Mouse (Mus musculus): ENCODE results near the gene Klhdc4. TPM values are rescaled to one million over a fixed set of nuclear protein-coding genes. Genes with fewer than 3 reads are reported as not detected.

The Klhdc4 gene
- total RNA-seq, 2 experiments from 2014 or later, result 33.2 to 38.3 TPM

DNA sequence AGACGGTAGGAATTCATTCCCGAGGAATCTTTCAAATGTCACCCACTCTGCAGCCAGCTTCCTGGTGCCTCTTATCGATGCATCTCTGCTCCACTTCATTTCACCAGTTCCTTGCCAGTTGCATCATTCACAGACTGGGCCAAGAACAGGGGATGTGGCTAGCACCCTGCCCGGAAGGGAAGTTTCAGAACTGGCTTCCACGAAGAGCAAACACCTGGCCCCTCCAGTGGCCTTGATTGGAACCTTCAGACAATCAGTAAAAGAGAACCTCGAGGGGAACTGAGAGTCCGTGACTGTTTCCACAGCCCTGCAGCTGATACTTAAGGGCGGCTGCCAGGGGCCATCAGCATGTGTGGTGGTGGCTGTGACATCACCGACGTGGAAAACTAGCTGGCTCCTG is 19.1 kb upstream of the Klhdc4 start:
- Histone ChIP-seq H3K4me3 (no peak overlapping the region), H3K27ac (no peak overlapping the region)
- DNase-seq (ENCODE audit: extremely low spot score in 1 of 2, low spot score in 2 of 2), result no peak
- no peak for TF ChIP-seq CTCF (IDR thresholded peaks at IDR 0.05)
- intact Hi-C loops (cut with DNase I), result loop anchor here (10.0 kb wide), 1 partner anchor 416 kb away; no protein-coding TSS in a partner anchor

- no peak overlapping the region for H3K27ac ChIP-seq
- no peak for TF ChIP-seq CTCF (IDR thresholded peaks at IDR 0.05)
- DNase-seq (ENCODE audit: extremely low spot score in 1 of 2, low spot score in 2 of 2), result no peak
- intact Hi-C loops (cut with DNase I), result loop anchor here (10.0 kb wide), 1 partner anchor 417 kb away; no protein-coding TSS in a partner anchor
- H3K4me3 ChIP-seq, result no peak overlapping the region
Observed at GRCm38 (mm10) chr8:121847987-121848386, 18.6 kb upstream of the Klhdc4 start.

GRCm38 (mm10) chr8:121847261-121847822 is 18.0 kb upstream of the Klhdc4 start:
- no peak overlapping the region for H3K4me3 ChIP-seq
- no peak for TF ChIP-seq CTCF (IDR thresholded peaks at IDR 0.05)
- intact Hi-C loops (cut with DNase I), result loop anchor here (10.0 kb wide), 1 partner anchor 417 kb away; no protein-coding TSS in a partner anchor

GRCm38 (mm10) chr8:121846815-121847214 is 17.4 kb upstream of the Klhdc4 start:
- no peak overlapping the region for H3K27ac ChIP-seq
- DNase-seq (ENCODE audit: extremely low spot score in 1 of 2, low spot score in 2 of 2), result no peak
- intact Hi-C loops (cut with DNase I), result loop anchor here (10.0 kb wide), 1 partner anchor 418 kb away; no protein-coding TSS in a partner anchor
- TF ChIP-seq CTCF (IDR thresholded peaks at IDR 0.05), result no peak
- H3K4me3 ChIP-seq, result no peak overlapping the region

More at GRCm38 (mm10) chr8:121847261-121847822, 18.0 kb upstream of the Klhdc4 start:
- H3K27ac ChIP-seq, result no peak overlapping the region
- no peak for DNase-seq (ENCODE audit: extremely low spot score in 1 of 2, low spot score in 2 of 2)

- TF ChIP-seq CTCF (IDR thresholded peaks at IDR 0.05), result no peak
- DNase-seq (ENCODE audit: extremely low spot score in 1 of 2, low spot score in 2 of 2), result no peak
- Histone ChIP-seq H3K27ac (no peak overlapping the region), H3K4me3 (no peak overlapping the region)
- intact Hi-C loops (cut with DNase I), result loop anchor here (10.0 kb wide), 1 partner anchor 420 kb away; no protein-coding TSS in a partner anchor
Observed at GRCm38 (mm10) chr8:121844765-121845164, 15.4 kb upstream of the Klhdc4 start.

- intact Hi-C loops (cut with DNase I), result loop anchor here (10.0 kb wide), 1 partner anchor 422 kb away; no protein-coding TSS in a partner anchor
- TF ChIP-seq CTCF (IDR thresholded peaks at IDR 0.05), result no peak
- H3K4me3 ChIP-seq, result no peak overlapping the region
- no peak overlapping the region for H3K27ac ChIP-seq
- no peak for DNase-seq (ENCODE audit: extremely low spot score in 1 of 2, low spot score in 2 of 2)
Observed at GRCm38 (mm10) chr8:121843184-121843733, 13.9 kb upstream of the Klhdc4 start.

GRCm38 (mm10) chr8:121842064-121842955 is 12.9 kb upstream of the Klhdc4 start:
- intact Hi-C loops (cut with DNase I), result loop anchor here (10.0 kb wide), 1 partner anchor 422 kb away; no protein-coding TSS in a partner anchor
- DNase-seq (ENCODE audit: extremely low spot score in 1 of 2, low spot score in 2 of 2), result no peak
- Histone ChIP-seq H3K27ac (no peak overlapping the region), H3K4me3 (no peak overlapping the region)
- no peak for TF ChIP-seq CTCF (IDR thresholded peaks at IDR 0.05)

GRCm38 (mm10) chr8:121841242-121841641 is 11.9 kb upstream of the Klhdc4 start:
- intact Hi-C loops (cut with DNase I), result loop anchor here (10.0 kb wide), 1 partner anchor 424 kb away; no protein-coding TSS in a partner anchor
- peak; percentile 79 for TF ChIP-seq CTCF (IDR thresholded peaks at IDR 0.05)
- H3K27ac ChIP-seq, result no peak overlapping the region

GRCm38 (mm10) chr8:121832503-121832902 is 3.1 kb upstream of the Klhdc4 start:
- H3K4me3 ChIP-seq, result no peak overlapping the region
- DNase-seq (ENCODE audit: extremely low spot score in 1 of 2, low spot score in 2 of 2), result peak; percentile 70 to 76
- peak; percentile 75 for TF ChIP-seq CTCF (IDR thresholded peaks at IDR 0.05)
- intact Hi-C loops (cut with DNase I), result loop anchor here (5.0 kb wide), 3 partner anchors 115 to 230 kb away; no protein-coding TSS in a partner anchor
- H3K27ac ChIP-seq, result no peak overlapping the region

More at GRCm38 (mm10) chr8:121841242-121841641, 11.9 kb upstream of the Klhdc4 start:
- peak; percentile 58 to 83 for DNase-seq (ENCODE audit: extremely low spot score in 1 of 2, low spot score in 2 of 2)
- no peak overlapping the region for H3K4me3 ChIP-seq

GRCm38 (mm10) chr8:121832061-121832460 is 2.7 kb upstream of the Klhdc4 start:
- Histone ChIP-seq H3K27ac (no peak overlapping the region), H3K4me3 (no peak overlapping the region)
- no peak for TF ChIP-seq CTCF (IDR thresholded peaks at IDR 0.05)
- no peak for DNase-seq (ENCODE audit: extremely low spot score in 1 of 2, low spot score in 2 of 2)
- intact Hi-C loops (cut with DNase I), result loop anchor here (5.0 kb wide), 3 partner anchors 115 to 230 kb away; no protein-coding TSS in a partner anchor

- Histone ChIP-seq H3K27ac (peak overlapping the region; percentile 94), H3K4me3 (peak overlapping the region; percentile 99)
- intact Hi-C loops (cut with DNase I), result loop anchor here (5.0 kb wide), 3 partner anchors 113 to 228 kb away; no protein-coding TSS in a partner anchor
- no peak for TF ChIP-seq CTCF (IDR thresholded peaks at IDR 0.05)
- DNase-seq (ENCODE audit: extremely low spot score in 1 of 2, low spot score in 2 of 2), result no peak
Observed at GRCm38 (mm10) chr8:121829777-121830362, 501 bp upstream of the Klhdc4 start.
